Mouse (Mus musculus) embryonic facial prominence, embryonic 14.5 days (tissue): ENCODE results near the gene Ndufaf7. TPM values are rescaled to one million over a fixed set of nuclear protein-coding genes. Genes with fewer than 3 reads are reported as not detected.

Source experiments
- ATAC-seq: fragments of 200-750 bp; cut with Nextera tagmentation; 2 replicates; pipeline ENCODE4 v1.8.0; 2017; ENCODE audit warnings: low read depth, moderate number of reproducible peaks, moderate TSS enrichment
- DNase-seq: peaks from one replicate; pipeline ENCODE4 v3.0.0-alpha.2; 2015; ENCODE audit warnings: low spot score
- H3K27ac ChIP-seq: fragments of 300-500 bp; sonication (generic); replicated peaks from 2 replicates; pipeline ENCODE4 v1.5.1; 2014; ENCODE audit warnings: low read depth, mild to moderate bottlenecking, low read length, moderate library complexity
- H3K27me3 ChIP-seq: fragments of 300-500 bp; sonication (generic); replicated peaks from 2 replicates; pipeline ENCODE4 v1.6.1; 2014; ENCODE audit warnings: low read length; ENCODE audit not compliant: control insufficient read depth, insufficient read depth
- H3K36me3 ChIP-seq: fragments of 300-500 bp; sonication (generic); 2 replicates; pipeline ENCODE4 v1.6.1; 2014; ENCODE audit warnings: low read length, mixed read lengths; ENCODE audit not compliant: control insufficient read depth, insufficient read depth
- H3K4me1 ChIP-seq: fragments of 300-500 bp; sonication (generic); 2 replicates; pipeline ENCODE4 v1.6.1; 2014; ENCODE audit warnings: antibody characterized with exemption, low read length; ENCODE audit not compliant: control insufficient read depth, insufficient read depth
- H3K4me2 ChIP-seq: fragments of 300-500 bp; sonication (generic); 2 replicates; pipeline ENCODE4 v1.6.1; 2014; ENCODE audit warnings: low read depth, mild to moderate bottlenecking, low read length, moderate library complexity, mixed read lengths
- H3K4me3 ChIP-seq: fragments of 300-500 bp; sonication (generic); 2 replicates; pipeline ENCODE4 v1.5.1; 2014; ENCODE audit warnings: low read depth, mild to moderate bottlenecking, low read length
- H3K9ac ChIP-seq: fragments of 300-500 bp; sonication (generic); 2 replicates; pipeline ENCODE4 v1.6.1; 2014; ENCODE audit warnings: low read depth, mild to moderate bottlenecking, low read length, moderate library complexity, mixed read lengths
- H3K9me3 ChIP-seq: fragments of 300-500 bp; sonication (generic); 2 replicates; pipeline ENCODE4 v1.6.1; 2016; ENCODE audit warnings: low read length; ENCODE audit not compliant: control insufficient read depth
- WGBS: fragments of 180-500 bp; shearing (Covaris S2); extraction: QIAGEN DNeasy Blood & Tissue Kit; methylation state at CpG from one replicate; pipeline ENCODE4 v1.1.7; 2014; 5-methylcytosine and 5-hydroxymethylcytosine counted together
- polyA plus RNA-seq: library from polyadenylated mRNA; unstranded; fragments of >200 nt; fragmentation: Nextera tagmentation; extraction: Ambion mirVana; gene quantifications from 2 replicates; pipeline ENCODE4 v1.2.1, GENCODE M21; 2014

The Ndufaf7 gene
- polyA plus RNA-seq, 1 experiment from 2014 or later, result 49.0 TPM

- Histone ChIP-seq H3K36me3 (peaks cover 55% of the 10 kb centered on the region), H3K27ac (no peak overlapping the region), H3K9me3 (no peaks in the 10 kb centered on the region), H3K9ac (no peak overlapping the region), H3K4me1 (peaks cover 12% of the 10 kb centered on the region), H3K27me3 (no peaks in the 10 kb centered on the region), H3K4me2 (no peak overlapping the region), H3K4me3 (no peak overlapping the region)
- ATAC-seq (no peak), DNase-seq (no peak)
- 93% methylated on average over 4 of the region's 4 CpGs for WGBS
Observed at GRCm38 (mm10) chr17:78938927-78939326, 2.0 kb downstream of the Ndufaf7 start.

GRCm38 (mm10) chr17:78942579-78942978 is 5.6 kb downstream of the Ndufaf7 start:
- Histone ChIP-seq H3K4me1 (peaks cover 3% of the 10 kb centered on the region; the same call in 1 of the 2 replicates), H3K9me3 (no peaks in the 10 kb centered on the region), H3K27me3 (no peaks in the 10 kb centered on the region), H3K9ac (no peak overlapping the region), H3K36me3 (peaks cover 66% of the 10 kb centered on the region), H3K4me2 (no peak overlapping the region), H3K27ac (no peak overlapping the region), H3K4me3 (no peak overlapping the region)
- 46% methylated on average over 11 of the region's 11 CpGs for WGBS
- no peak for DNase-seq
- no peak for ATAC-seq

- Histone ChIP-seq H3K9me3 (no peaks in the 10 kb centered on the region), H3K27me3 (no peaks in the 10 kb centered on the region), H3K27ac (no peak overlapping the region), H3K9ac (no peak overlapping the region), H3K4me3 (no peak overlapping the region), H3K4me2 (no peak overlapping the region), H3K36me3 (peaks cover 92% of the 10 kb centered on the region), H3K4me1 (no peaks in the 10 kb centered on the region)
- DNase-seq (no peak), ATAC-seq (no peak)
- 97% methylated on average over 5 of the region's 5 CpGs for WGBS
Observed at GRCm38 (mm10) chr17:78951225-78951624, 14.3 kb downstream of the Ndufaf7 start.

- H3K36me3 ChIP-seq, result peaks cover 91% of the 10 kb centered on the region
- no peaks in the 10 kb centered on the region for H3K9me3 ChIP-seq
- no peak overlapping the region for H3K4me3 ChIP-seq
- no peak overlapping the region for H3K9ac ChIP-seq
- ATAC-seq (no peak), DNase-seq (no peak)
- H3K4me2 ChIP-seq, result no peak overlapping the region
- 84% methylated on average over 5 of the region's 5 CpGs for WGBS
- H3K4me1 ChIP-seq, result no peaks in the 10 kb centered on the region
- H3K27me3 ChIP-seq, result no peaks in the 10 kb centered on the region
- H3K27ac ChIP-seq, result no peak overlapping the region
Observed at GRCm38 (mm10) chr17:78952070-78952469, 15.1 kb downstream of the Ndufaf7 start.

- H3K9me3 ChIP-seq, result no peaks in the 10 kb centered on the region
- no peak overlapping the region for H3K4me3 ChIP-seq
- peak; percentile 30; the same call in 1 of the 2 replicates for ATAC-seq
- WGBS, result 76% methylated on average over 8 of the region's 8 CpGs
- no peaks in the 10 kb centered on the region for H3K27me3 ChIP-seq
- H3K27ac ChIP-seq, result no peak overlapping the region
- no peaks in the 10 kb centered on the region for H3K4me1 ChIP-seq
- no peak overlapping the region for H3K4me2 ChIP-seq
- peak; percentile 27 for DNase-seq
- H3K36me3 ChIP-seq, result peaks cover 90% of the 10 kb centered on the region
- H3K9ac ChIP-seq, result no peak overlapping the region
Observed at GRCm38 (mm10) chr17:78953240-78953639, 16.3 kb downstream of the Ndufaf7 start.

GRCm38 (mm10) chr17:78959473-78959872 is 22.5 kb downstream of the Ndufaf7 start:
- Histone ChIP-seq H3K9me3 (no peaks in the 10 kb centered on the region), H3K27ac (no peak overlapping the region), H3K4me1 (no peaks in the 10 kb centered on the region), H3K4me3 (no peak overlapping the region), H3K9ac (no peak overlapping the region), H3K4me2 (no peak overlapping the region), H3K27me3 (no peaks in the 10 kb centered on the region), H3K36me3 (peaks cover 84% of the 10 kb centered on the region)
- no peak for DNase-seq
- WGBS, result 71% methylated on average over 6 of the region's 6 CpGs
- no peak for ATAC-seq

GRCm38 (mm10) chr17:78964387-78964786 is 27.5 kb downstream of the Ndufaf7 start:
- H3K9ac ChIP-seq, result no peak overlapping the region
- H3K4me1 ChIP-seq, result no peaks in the 10 kb centered on the region
- ATAC-seq (no peak), DNase-seq (peak; percentile 11)
- no peak overlapping the region for H3K27ac ChIP-seq
- H3K9me3 ChIP-seq, result no peaks in the 10 kb centered on the region
- H3K36me3 ChIP-seq, result peaks cover 61% of the 10 kb centered on the region
- WGBS, result 86% methylated on average over 1 of the region's 1 CpGs
- H3K4me3 ChIP-seq, result no peak overlapping the region
- no peak overlapping the region for H3K4me2 ChIP-seq
- H3K27me3 ChIP-seq, result no peaks in the 10 kb centered on the region

- no peak overlapping the region for H3K4me2 ChIP-seq
- H3K9ac ChIP-seq, result no peak overlapping the region
- H3K4me1 ChIP-seq, result no peaks in the 10 kb centered on the region
- ATAC-seq (no peak), DNase-seq (no peak)
- no peaks in the 10 kb centered on the region for H3K27me3 ChIP-seq
- H3K27ac ChIP-seq, result no peak overlapping the region
- no peak overlapping the region for H3K4me3 ChIP-seq
- 88% methylated on average over 11 of the region's 11 CpGs for WGBS
- peaks cover 55% of the 10 kb centered on the region for H3K36me3 ChIP-seq
- H3K9me3 ChIP-seq, result no peaks in the 10 kb centered on the region
Observed at GRCm38 (mm10) chr17:78966092-78966883, 29.4 kb downstream of the Ndufaf7 start.

- DNase-seq (no peak), ATAC-seq (no peak)
- H3K36me3 ChIP-seq, result peaks cover 54% of the 10 kb centered on the region
- H3K4me3 ChIP-seq, result no peak overlapping the region
- H3K4me1 ChIP-seq, result no peaks in the 10 kb centered on the region
- no peaks in the 10 kb centered on the region for H3K27me3 ChIP-seq
- no peak overlapping the region for H3K27ac ChIP-seq
- H3K9ac ChIP-seq, result no peak overlapping the region
- 91% methylated on average over 3 of the region's 3 CpGs for WGBS
- H3K9me3 ChIP-seq, result no peaks in the 10 kb centered on the region
- no peak overlapping the region for H3K4me2 ChIP-seq
Observed at GRCm38 (mm10) chr17:78968500-78968899, 31.6 kb downstream of the Ndufaf7 start.
